Mouse (Mus musculus) thymus, postnatal 14 days (tissue): ENCODE results near the gene Snai3.
A peak's percentile ranks its signal among the peaks of the same experiment; 100 is the strongest.

ENCODE experiments used
- DNase-seq: peaks from one replicate; pipeline ENCODE4 v3.0.0; 2021

Gene Snai3

DNA sequence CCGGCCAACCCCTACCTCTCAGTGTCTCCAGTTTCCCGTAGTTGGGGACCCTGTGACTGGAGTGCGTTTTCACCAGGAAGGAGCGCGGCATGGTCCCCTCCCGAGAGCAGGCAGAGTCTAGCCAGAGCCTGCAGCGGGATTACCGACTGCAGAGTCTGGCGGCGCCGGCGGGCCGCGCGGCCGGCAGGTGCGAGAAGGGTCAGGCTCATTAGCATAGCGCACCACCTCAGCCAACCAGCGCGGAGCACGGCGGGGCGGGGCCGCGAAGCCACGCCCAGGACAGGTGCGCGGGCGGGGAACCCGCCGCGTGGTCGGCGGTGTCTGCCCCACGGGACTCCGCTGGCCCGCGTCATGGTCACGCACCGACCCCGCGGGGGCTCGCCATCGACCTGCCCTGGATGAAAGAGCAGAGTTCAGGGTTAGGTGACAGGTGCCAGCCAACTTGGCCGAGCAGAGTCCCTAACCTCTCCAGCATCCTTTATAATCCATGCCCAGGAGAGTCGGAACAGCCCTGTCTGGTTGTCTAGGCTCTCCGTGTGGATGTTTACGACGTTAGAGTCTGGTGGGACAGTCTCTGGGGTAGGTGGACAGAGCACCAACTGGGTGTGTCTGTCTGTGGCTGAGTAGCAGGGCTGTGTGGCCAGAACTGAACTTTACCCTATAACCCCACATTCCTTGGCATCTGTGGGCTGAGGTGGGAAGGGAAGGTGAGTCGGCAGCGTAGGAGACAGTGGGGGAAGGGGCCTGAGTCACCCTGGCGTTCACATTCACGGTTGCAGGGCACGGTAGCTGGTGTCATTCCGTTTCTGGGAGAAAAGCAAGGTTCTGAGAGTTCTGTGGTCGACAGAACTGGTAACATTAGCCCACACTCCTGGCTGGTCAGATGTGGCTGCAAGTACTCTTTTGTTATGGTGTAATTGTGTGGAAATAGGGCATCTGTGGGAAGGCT is at the start of gene Snai3:
Snai3 (minus strand) TSS at position 210 of the 949 bp plus-strand sequence.
- DNase-seq: peak; percentile 88

DNA sequence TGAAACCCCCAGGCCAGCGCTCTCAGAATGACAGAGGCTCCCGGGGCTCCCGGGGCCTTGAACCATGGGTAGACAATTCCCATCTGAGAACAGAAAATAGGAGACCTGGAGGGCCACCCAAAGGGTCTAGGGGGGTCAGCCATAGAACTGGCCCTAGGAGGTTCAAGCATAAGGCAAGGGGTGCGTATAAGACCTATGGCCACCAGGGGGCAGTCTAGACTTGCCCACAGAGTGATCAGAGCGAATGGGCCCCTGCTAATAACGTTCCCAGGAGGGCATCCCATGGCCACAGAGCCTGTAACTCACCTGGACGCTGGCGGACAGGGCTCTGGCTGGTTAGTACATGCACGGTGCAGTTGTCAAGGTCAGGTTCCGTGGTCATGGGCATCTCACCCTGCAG is 40.3 kb upstream of the Snai3 start:
- peak; percentile 80 for DNase-seq

DNA sequence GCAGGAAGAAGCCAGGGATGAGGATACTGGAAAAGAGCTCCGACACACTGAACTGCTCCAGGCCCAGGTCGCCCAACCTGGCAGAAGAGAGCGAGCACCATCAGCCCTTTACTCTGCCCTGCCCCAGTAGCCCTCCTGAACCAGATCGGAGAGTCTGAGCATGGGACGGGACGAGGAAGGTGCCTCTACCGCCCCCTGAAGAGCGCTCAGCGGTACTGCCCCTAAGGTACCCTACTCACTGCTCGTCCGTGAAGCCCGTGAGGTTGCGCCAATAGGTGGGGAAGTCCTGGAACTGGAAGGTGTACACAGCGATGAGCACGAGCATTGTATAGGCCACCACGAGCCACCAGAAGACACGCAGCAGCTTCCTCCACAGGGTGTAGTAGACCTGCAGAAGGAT is 37.4 kb upstream of the Snai3 start:
- peak; percentile 26 for DNase-seq

DNA sequence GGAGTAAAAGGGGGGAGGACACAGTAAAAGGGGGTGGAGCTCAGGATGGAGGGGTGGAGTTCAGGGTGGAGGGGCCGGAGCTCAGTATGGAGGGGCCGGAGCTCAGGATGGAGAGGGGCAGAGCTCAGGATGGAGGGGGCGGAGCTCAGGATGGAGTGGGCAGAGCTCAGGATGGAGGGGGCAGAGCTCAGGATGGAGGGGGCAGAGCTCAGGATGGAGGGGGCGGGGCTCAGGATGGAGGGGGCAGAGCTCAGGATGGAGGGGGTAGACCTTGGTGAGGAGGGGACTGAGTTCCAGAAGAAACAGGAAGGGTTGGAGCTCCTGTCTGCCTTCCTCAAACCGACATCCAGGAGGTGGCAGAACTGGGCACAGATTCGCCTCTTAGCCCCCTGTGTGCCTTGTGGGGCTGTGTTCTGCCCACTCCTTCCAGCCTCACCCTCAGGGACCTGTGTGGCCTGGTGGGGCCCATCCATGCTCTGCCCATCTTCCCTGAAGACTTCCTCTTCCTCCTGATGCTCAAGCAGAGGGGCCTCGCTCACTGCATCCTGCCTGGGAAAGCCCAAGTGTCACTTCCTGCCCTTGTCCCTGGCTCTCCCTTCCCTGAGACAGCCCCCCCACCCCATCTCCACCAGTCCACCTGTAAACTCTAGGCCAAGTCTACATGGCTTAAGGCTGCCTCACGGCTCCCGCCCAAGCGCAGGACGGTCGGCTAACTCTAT is 36.6 kb upstream of the Snai3 start:
- DNase-seq: no peak

DNA sequence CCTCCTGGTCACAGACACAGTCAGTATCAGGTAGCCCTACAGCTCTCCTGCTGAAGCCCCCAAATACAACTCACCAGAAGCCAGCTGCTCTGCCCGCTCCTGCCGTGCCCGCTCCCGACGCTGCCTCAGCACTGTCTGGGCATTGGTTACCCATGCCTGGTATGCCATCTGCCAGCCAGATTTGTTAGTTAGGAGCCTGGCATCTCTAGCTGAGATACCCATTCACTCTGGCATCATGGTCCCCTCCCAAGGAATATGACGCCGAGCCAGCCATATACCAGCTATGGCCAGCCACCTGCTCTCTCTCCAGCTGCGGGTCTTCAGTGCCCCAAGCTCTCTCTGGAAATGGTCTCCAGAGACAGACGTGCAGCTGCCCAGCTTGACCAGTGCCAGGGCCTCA is 27.9 kb upstream of the Snai3 start:
- DNase-seq: no peak

DNA sequence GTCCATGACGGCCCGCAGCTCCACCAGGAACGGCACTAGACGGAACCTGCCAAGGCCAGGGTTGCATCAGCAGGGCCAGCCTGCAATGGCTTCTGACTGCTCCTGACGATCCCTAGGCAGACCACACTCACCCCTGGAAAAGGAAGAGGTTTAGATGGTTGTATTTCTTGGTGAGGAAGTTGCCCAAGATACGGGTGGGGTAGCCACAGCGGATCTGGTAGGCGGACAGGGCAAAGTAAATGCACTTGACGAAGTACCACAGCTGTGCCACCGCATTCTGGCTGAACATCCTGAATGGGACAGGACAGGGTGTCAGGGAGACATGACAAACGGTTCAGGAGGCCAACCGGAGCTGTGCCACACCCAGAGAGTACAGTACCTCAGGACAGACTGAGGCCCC is 24.3 kb upstream of the Snai3 start:
- no peak for DNase-seq

DNA sequence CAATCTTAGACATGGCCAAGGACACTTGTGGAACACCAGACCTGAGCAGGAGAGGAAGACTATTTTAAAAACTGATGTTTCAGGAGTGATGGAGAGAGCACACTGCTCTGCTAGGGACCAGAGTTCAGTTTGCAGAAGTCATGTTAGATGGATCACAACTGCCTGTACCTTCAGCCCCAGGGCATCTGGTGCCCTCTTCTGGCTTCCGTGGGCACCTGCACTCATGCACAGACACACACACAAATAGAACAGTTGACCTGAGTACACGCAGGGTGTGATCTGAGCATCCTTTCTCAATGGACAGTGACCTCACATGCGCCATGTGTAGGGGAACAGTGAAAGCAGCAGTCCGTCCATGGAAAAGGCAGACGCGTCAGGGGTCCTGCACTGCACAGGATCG is 23.3 kb upstream of the Snai3 start:
- peak; percentile 31 for DNase-seq

DNA sequence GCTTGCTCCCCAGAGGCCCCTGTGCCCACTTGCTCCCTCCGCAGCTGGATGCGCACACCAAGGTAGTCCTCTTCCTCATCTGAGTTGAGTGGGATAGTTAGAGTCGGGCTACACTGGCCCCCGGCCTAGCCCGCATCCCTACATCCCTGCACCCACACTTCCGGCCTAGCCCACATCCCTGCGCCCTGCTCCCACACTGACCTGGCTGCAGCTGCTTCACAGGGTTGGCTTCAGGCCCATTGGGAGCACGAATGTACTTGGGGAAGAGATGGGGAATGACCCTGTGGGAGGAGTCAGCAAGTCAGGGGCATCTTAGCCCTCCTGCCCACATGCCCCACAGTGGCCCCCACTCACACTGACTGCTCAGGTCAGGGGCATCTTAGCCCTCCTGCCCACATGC is 21.9 kb upstream of the Snai3 start:
- DNase-seq: no peak

DNA sequence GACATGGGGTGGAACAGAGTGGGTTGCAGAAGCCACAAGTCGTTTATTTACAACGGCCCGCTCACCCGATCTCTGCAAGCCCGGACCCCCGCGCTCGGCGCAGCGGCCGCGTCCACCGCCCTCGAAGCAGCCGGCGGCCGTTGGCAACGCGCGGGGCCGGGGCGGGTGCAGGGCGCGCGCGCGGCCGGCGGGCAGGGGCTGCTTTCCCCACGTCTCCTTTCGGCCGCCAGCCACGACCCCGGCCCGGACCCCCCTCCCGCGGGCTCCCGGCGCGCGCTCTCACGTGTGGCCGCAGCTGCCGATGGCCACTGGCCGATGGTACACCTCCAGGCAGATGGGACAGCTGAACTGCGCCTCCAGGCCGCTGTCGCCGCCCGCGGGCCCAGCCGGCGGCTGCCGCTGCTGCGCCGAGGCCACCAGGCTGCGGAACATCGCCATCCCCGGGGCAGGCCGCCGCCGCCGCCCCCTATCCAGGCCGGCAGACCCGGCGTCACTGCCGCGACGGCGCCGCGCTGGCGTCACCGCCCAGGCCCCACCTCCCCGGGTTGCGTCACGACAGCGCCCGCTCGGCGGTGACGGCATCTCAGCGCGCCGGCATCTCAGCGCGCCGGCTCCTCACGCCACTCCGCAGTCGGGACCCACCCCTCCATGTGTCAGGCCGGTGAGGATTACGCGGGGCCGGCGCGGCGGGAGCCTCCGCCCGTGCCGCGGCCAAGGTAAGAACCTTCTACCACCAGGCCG is 15.2 kb upstream of the Snai3 start, which contains the start of the genes Rnf166 and Ctu2:
Rnf166 (minus strand) TSS at position 485 of the 741 bp plus-strand sequence.
Ctu2 (plus strand) TSS at position 564 of the 741 bp plus-strand sequence.
- DNase-seq: peak; percentile 95

DNA sequence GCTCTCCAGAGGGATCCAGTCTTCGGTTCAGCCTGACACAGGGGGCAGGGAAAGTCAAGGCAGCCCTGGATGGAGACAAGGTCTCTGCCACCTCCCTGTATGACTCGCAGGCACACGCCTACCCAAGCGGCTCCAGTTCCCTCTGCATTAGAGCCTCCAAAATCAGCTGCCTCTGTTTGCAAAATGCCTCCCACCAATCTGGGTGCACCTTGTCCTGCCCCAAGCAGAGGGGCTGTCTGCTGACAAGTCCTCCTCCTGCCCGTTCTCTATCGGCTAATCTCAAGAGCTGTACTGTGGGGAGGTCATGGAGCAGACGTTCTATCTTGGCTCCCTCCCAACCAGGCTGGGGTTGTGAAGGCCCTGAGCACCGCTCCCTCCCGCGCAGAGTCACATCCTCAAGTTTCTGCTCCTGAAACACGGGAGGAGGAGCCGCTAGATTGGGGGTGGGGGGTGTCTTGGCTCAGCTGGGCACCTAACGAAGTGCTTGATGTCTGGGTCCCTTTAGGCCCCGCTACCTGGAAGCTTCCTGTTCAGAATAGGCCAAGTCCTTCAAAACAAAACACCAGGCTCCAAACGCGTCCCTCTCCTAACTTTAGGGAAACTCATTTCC is 14.5 kb upstream of the Snai3 start:
- DNase-seq: peak; percentile 72

DNA sequence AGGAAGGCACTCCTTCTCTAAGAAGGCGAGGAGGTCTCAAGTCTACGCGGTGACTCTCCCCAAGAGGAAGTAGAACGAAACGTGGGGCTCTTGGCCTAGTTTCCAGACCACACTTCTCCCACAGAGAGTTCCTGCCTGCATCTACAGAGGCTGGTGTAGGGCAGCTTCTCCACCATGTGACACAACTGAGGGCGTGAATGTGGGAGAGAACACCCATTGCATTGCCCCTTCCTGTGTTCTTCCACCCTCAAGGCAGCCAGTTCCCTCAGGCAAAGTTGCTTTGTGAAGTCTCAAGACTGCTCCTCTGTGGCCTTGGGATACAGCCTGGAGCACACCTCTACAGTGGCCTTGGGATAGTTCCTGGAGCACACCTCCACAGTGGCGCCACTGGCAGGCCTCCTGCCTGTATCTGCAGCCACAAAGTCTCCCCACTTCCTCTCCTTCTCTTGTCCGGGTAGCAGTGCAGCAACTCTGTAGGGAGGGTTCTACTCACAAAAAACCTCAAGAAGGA is 13.4 kb upstream of the Snai3 start:
- peak; percentile 84 for DNase-seq

DNA sequence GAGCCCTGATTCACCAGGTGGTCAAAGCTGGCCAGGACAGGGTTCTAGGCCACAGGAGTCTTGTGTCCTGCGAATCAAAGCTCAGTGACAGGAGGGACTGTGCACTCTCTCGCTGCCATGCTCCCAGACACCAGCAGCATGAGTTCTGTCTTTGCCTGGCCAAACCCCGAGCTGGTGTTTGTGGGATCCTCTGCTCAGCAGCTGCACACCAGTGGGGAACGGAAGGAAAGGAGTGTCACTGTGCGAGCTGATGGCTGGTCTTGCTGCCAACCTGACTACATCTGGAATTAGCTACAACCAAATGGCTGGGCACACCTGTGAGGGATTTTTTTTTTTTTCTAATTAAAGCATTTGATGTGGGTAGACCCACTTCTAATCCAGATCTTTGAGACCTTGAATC is 10.2 kb upstream of the Snai3 start:
- DNase-seq: peak; percentile 78

DNA sequence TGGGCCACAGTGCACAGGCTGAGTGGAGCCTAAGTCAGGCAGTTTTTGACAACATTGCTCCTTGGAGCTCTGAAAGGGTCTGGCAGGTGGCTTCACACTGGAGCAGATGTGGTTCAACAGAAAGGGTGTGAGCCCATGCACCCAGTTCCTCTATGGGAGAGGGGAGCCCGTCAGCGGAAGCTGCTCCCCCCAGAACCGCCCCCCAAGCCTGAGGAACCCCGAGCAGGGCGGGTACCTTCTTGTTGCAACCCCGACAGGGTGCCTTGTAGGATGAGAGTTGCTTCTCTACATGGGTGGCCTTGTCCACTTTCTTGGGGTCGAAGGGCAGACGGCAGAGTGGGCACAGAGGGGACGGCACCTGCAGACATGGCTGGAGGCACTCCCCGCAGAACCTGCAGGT is 9.4 kb upstream of the Snai3 start:
- DNase-seq: peak; percentile 94

DNA sequence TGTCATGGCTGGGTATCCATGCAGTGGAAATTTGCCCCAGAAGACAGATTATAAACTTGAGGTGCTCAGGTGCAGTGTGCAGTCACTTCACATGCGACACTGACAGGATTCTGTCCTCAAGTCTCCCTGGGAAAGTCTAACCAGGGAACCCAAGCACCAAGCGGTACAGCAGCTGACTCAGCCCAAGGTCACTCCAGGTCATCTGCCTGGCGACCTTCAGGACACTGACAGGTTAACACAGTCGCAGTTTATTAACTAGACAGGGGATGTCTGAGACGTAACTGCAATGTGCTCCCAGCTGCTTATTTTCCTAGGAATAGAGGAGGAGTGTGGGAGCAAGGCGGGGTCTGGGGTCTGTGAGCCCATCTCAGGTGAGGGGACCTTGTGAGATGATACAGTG is 8.9 kb upstream of the Snai3 start:
- DNase-seq: no peak

DNA sequence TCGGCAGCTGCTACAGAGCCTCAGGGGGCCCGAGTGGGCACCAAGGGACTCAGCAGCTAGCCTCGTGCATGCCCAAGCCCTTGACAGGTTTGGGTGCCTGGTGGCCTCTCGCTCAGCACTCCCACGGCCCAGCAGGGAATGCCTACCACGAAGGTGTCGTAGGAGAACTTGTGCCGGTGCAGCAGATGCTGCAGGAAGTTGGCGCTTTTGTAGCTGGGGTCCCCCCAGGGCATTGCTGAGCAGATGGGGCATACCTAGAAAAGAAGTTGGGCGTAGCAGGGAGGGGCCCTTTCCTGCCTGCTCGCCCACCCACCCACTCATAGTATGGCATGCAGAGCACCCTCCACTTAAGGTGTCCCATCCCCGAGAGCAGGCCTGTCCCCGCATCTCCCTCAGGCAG is 7.3 kb upstream of the Snai3 start:
- DNase-seq: peak; percentile 79

DNA sequence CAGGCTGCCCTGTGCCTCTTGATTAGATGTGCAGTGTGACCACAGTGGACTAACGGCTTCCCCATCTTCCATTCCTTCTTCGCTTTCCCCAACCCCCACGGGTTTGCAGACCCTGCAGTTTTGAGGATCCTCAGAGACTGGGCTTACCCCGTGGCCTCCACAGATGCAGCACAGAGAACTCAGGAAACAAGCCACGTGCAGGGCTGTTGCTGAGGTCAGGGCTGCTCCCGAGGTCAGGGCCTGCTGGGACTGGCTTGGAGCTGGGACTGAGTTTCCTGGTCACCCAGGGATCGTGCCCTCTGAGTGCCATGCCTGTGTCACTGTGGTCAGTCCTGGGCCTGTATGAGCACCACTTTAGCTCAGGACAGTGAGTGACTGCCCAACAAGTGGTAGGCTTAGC is 4.5 kb upstream of the Snai3 start:
- DNase-seq: peak; percentile 22

DNA sequence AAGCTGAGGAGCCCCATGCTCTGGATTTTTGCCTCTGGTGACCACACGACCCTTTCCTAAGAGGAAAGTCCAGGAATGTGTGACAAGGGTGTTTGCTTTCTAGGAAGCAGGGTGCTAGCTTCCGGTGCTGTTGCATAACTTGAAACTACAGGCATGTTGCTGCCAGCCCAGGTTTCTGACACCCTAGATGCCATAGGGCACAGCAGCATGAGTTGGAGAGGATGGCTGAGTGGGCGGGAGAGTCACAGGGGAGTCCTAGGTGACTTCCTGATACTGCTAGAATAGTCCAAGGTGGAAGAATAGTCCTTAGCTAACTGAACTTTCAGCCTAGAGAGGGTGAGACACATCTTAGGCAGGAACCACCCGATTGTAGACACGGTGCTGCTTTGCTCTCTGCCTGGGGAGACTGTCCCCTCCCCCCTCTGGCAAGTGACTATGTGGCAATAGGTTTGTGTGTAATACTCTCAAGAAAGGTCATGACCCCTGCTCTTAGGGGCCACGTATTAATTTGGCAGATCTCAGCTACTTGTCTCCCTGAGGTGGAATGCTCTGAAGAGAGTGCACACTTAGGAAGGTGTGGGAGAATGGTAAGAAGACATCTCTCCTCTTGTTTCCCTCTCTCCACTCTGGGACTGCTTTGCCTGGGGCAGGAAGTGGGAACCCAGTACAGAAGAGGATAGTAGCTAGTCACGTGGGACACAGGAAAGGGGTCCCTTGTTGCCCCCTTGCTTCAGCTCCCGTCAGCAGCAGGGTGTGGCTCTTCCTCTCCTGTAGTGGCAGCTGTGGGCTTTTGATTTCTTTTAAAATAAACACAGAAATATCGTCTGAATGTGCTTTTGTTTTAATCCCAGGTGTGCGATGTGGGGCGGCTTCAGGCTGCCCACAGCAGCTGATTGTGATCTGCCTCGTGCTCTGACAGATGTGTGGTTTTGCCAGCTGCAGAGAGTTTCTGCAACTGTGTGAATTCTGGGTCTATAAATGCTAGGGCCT is 3.4 kb upstream of the Snai3 start:
- DNase-seq: peak; percentile 74

DNA sequence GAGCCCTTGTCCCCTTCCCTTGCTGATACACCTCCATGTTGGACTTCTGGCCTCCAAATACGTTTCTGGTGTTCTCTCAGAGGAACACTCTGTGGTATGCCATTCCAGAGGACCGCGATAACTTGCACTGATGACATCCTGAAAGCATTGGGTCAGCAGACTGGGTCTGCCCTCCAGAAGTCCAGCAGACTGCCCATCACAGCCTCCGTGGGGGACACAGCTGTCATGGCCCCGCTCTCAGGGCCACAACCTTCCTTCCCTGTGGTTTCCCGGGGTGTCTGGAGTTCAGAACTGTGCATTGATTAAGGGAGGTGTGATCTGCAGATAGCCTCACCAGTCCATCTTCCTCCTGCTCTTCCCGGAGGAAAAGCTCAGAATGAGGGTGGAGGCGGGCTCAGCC is 2.0 kb upstream of the Snai3 start:
- DNase-seq: no peak

DNA sequence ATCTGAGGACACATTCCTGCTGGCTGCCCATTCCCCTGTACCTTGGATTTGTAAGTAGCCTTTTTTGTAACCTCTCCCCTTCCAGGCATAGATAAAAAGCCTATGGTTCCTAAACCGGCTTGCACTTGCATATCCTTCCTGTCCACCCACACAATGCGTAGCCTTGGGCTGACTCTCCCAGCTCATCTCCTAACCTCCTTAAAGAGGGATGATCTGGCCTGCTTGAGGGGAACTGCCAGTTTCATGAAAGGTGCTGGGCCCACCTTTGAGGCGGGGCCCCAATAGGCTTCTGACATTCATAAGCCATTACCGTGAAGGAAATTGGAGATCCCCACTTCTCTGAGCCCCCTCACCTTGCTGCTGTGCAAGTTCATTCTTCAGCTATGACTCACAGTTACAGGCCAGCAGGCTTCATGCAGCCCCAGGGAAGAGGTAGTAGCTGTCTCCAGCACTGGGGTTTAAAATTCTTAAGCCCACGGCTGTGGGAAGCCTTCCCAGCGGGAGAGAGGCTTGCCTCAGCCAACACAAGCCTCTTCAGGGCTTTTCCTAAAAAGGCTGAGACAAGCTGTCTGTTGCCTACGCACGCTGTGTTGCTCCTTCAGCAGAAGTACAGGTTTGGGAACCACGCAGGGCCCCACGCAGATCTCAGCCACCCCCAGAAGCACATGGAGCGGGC is 1.1 kb upstream of the Snai3 start:
- DNase-seq: peak; percentile 25

DNA sequence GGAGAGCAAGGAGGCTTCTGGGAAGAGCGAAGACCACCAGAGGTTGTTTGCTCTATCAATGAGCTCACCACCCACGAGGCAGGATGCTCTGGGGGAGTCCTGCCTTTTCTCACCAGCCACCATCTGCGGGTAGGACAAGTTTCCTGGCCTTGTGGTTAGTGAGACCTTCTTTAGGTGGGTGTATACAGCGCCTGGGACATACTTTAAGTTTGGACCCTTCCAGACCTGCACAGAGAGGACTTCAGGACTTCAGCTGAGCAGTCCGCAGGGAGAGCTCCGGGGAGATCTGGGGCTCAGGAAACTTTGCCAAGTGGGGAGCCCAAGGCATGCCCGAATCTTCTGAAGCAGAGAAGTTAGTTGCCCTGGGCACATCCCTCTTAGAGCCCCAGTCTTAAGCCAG is 543 bp downstream of the Snai3 start:
- peak; percentile 61 for DNase-seq
